Mouse (Mus musculus) kidney, adult 11 months (tissue): ENCODE measurements around the gene Armh3.

Source experiments
- DNase-seq: peaks from one replicate; pipeline ENCODE4 v3.0.0; 2022

The Armh3 gene

DNA sequence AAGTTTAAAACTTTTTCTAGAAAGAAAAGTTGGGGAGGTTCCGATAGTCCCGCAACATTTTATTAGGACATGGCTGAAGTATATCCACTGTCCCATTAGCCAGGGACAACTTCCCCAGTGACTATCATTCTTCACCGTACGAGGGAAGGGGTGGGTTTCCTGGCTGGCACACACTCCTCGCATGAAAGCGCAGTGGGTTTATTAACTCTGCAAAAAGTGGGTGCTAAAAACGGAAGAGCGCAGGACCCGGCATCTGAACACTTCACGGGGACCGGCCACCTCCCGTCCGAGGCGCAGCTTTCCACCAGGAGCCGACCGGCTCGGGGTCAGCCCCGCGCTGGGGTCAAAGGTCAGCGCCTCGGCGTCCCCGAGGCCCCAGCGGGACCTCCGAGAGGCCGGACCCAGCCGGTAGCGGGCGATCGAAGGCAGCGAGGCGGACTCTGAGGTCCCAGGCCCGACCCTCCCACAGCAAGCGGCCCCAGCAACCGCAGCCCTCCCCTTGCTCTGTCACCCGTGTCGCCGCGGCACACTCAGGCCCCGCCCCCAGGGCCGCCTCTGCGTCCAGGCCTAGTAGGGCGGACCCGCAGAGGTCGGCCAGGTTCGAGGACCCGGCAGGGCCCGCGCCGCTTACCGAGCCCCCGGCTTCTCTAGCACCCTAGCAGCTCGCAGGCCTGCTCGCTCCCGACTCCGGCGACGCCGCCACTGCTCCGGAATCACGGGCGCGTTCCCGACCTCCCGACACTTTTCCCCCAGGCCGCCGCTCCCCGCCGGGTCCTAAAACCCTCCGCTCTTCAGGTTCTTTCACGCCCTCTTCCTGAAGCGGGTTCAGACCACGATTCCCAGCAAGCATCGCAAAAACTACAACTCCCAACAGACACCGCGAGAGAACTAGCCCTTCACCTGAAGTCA, at the start of gene Armh3:
TSS of gene Armh3 (minus strand) at position 704 of the 909 bp plus-strand sequence.
- DNase-seq: peak; percentile 94

DNA sequence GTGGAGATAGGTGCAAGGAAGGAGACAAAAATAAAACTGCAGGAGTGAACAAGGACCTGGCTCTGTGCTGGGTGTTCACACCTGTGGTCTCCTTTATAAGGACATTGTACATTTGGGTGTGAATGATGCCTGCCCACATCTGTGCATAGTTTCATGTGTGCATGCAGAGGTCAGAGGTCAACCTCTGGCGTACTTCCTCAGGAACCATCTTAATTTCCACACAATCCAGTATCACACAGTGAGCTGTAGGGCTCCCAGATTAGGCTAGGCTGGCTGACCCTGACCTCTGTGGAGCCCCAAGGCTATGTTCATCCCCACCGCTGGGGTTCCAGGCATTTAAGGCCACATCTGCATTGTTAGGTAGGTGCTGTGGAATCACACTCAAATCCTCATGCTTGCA, 49.1 kb upstream of the Armh3 start:
- no peak for DNase-seq

DNA sequence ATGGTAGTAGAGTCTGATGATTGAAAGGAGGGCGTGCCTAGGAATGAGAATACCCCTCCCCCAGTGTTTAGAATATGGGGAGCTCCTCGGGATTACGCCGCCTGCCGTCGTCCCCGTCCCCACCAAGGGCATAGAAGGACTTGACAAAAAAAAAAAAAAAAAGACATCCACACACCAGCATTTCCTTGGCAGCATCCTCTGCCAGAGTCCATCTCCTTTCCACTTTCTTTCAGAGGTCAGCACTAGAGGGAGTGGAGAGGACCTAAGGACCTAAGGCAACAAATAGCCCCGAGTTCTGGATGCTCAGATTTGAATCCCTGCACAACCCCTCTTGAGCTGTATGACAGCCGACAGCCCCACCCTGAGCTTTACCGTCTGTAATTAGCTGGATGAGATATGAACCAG, 48.3 kb upstream of the Armh3 start:
- DNase-seq: no peak

DNA sequence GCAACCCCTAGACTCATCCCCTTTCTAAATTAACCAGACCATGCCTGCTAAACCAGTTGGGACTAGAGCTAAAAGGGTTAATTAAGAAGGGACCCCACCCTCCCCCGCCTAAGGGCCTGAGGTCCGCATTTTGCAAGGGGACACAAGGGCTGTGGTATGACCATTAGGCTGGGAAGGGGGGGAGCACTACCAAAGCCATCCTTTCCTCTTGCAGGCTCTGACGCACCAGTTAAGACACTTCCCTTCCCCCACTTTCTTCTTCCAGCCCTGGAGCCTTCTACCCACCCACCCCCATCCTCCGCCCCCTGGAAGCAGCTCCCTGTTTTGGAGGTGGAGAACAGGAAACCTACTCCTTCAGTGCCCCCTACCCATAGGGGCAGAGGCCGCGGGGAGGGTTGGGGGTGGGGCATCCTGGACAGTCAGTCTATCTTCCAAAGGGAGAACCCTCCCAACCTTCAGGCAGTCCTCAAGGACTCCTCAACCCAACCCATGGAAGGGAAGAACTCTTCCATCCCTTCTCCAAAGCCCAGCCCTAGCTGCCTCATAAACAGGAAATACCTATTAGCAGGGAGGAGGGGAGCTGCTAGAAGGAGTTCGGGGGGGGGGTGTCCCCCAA, 47.5 kb upstream of the Armh3 start:
- peak; percentile 69 for DNase-seq

DNA sequence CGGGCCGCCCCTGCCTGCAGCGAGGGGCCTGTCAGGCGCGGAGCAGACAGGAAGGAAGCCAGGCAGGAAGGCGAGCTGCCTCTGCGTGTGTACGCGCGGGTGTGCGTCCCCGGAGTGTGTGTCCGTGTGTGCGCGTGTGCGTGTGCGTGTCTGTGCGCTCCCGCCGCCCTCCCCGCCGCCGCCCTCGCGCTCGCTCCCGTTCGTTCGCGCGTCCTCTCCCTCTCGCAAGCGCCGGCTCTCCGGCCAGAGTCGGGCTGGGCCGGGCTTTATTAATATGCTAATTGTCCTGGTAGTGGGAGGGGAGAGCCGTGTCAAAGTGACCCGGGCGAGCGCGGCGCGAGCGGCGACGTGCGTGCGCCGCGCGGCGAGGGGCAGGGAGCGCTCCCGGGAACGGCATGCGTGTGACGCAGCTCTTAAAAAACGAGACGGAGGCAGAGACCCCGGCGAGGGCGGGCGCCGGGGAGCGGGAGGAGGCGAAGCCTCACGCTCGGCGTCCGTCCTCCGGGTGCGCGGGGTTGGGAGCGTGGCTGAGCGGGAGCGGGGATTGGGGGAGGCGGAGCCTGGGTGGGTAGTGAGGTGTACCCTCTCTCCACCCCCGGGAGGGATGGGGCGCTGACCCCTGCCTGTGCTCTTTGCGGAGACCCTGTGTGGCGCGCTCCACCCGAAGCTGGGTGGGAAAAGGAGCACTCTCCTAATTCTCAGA, 46.9 kb upstream of the Armh3 start, which contains the start of gene Ldb1:
TSS of gene Ldb1 (minus strand) at position 222 of the 703 bp plus-strand sequence.
- DNase-seq: peak; percentile 90

DNA sequence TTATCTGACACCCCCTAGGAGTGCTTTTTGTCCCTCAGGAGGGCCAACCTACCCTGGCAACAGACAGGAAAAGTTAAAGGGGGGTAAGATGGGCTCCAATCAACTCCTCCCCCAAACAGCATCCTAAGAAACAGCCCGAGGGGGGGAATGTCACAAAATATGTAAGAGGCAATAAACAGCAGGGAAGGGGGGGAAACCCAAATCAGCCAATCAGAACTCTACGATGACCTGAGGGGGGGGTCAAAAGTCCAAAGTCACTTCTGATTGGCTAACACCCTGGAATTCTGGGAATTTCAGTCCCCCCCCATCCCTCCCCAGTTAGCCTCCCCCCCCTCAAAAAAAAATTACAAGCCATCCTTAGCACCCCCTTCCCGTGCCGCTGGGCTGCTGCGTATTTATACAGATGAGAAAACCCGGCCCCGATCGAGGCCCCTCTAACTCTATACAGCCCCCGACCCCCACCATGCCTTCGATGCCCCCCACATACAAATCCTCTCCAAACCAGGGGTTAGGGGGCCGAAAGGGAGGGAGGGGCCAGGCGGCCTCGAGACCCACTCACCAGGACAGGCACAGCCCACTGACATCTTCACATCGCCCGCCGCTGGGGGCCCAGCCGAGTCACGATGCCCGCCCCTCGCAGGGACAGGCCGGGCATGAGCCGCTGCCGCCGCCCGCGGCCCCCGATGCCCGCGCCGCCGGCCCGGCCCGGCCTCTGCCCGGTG, 46.1 kb upstream of the Armh3 start, which contains the start of gene Pprc1:
TSS of gene Pprc1 (plus strand) at position 616 of the 722 bp plus-strand sequence.
- DNase-seq: peak; percentile 55

DNA sequence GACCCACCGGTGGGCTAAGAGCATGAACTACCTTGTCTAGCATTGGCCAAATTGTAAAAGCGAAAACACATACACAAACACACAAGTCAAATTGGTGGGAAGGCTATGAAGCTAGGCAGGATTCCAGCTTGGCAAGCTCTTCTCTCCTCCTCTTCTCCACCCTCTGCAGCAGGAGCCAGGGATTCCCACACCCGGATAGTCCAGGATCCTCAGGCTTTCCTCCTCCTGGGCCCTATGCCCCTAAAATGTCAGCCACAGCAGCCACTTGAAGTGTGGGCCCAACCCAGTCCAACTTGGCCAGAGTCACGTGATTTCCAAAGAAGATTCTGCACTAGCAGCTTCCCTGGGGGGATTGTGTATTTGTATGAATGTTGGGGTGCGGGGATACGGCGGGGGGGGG, 45.1 kb upstream of the Armh3 start:
- peak; percentile 36 for DNase-seq

DNA sequence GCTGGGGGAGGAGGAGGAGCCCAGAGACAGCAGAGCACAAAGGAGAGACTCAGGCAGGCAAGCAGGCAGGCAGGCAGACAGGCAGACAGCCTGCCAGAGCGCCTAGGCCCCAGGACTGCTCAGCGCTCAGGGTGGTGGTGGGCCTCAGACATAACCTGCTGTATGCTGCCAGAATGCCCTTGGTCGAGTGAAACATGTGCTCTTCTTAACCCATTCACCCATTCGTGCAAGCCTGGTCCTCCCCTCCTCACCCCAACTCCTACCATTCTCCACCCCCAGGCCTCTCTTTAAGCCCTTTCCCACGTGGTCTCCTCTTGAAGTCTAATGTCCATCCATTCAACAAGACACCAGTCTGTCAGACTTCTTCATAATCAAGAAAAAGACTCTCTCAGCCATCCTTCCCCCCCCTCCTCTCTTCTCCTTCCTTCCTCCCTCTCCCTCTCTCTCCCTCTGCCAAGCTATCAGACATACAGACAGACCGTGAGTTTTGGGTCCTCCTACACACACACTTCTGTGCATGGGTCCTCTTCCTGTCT, 44.3 kb upstream of the Armh3 start:
- peak; percentile 62 for DNase-seq

DNA sequence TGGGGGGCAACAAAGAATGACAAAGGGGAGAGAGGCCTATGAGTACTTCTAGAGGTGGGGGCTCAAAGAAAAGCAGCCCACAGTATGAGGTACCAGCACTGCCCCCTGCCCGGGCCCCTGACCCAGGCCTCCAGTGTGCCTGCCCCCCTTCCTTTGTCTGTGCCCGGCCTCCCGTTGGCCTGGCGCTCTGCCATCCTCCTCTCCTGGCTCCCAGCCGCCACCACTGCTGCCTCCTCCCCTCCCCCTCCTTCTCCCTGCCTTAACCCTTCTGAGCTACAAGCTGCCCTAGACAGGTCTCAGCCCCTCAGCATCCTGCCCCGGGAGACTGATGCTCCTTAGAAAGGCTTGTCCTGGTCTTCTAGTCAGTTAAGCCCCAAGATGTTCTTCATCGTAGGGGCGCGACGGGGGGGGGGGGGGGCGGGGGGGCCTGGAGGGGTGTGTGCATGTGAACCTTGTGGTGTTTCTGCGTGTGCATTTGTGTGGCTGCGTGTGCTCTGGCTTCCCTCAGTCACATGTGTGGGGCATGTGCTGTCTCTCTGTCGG, 43.7 kb upstream of the Armh3 start:
- DNase-seq: peak; percentile 92

DNA sequence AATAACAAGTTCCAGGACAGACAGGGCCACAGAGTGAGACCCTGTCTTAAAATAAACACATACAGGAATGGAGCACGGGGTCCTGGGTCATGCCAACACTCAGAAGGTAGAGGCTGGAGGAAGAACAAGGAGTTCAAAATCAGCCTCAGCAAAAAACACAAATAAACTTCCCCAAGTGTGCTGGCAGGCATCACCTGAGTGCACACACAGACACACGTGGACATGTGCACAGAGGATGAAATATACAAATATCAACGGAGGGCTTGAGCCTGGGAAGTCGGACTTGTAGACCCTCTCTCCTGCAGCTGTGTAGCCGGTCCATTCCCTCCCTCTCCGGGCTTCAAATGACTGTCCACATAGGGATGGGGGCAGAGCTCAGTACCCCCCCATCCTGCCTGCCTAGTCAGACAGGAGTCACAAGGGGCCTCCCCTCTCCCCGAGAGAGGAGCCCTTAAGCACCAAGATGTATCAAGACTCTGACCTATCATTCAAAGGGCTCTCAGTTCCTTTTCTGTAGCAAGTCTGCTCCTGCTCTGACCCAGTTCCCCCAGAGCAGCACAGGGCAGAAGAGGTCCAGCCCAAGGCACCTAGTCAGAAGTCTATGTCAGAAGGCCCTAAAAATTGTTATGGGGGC, 43.1 kb upstream of the Armh3 start:
- DNase-seq: no peak

DNA sequence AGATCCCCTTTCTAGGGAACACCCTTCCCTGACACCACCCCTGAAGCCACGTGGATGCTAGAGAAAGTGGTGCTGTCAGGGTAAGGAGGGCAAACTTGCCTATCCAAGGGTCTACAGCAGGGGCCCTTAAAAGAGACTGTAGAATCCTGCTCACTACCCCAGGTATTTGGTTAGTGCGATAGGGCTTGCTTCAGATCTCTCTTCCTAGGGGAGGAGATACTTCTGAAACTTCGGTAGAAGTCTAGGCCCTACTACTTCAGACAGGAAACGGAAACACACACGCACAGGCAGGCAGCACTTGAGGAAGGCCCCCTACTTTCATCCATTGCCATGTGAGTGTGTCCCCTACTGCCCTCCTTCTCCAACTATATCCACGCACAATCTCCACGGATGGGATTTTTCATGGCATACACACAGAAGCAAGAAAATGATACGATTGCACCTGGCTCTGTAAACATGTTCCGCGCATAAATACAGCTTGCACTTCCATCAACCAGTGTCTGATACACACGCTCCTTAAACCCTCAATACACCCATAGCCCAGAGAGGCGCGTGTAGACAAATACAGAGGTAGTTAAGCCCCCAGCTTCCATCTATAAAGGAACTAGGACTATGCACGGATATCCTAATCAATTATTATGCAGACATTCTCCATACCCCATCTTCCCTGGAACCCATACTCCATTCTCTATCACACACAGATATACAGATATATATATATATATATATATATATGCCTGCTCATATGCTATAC, 42.0 kb upstream of the Armh3 start:
- no peak for DNase-seq

DNA sequence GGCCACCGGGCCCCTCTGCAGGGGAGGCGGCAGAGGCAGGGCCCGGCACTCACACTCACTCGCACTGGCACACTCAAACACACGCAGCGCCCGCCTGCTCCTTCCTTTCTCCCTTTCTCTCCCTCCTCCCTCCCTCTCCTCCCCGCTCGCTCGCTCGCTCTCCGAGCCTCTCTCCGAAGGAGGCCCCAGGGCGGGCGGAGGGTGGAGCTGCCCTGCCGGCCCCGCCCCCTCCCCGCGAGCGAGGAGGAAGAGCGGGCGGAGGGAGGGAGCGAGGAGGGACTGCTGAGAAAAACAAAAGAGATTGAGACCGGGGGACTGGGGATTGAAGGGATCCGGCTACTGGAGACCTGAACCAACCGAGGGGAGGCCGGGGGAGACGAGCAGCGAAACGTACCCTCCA, 41.2 kb upstream of the Armh3 start:
- DNase-seq: peak; percentile 82

DNA sequence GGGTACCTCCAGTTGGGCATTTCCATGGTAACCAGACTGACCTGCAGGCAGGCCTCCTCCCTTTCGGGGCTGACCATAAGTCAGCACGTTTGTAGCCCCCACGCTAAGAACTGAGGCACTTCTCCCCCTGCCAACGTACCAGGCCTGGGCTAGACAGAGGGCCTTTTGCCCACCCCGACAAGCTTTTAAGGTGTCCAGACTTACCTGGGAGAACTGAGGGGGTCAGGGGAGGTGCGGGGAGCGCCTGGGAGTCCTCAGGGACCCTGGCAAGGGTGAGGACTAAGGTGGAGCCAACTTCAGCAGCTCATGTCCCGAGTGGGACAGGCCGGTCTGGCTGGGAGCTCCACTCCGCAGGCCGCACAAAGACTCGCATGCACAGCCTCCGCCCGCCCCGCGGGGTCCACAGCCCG, 40.6 kb upstream of the Armh3 start:
- DNase-seq: peak; percentile 25

DNA sequence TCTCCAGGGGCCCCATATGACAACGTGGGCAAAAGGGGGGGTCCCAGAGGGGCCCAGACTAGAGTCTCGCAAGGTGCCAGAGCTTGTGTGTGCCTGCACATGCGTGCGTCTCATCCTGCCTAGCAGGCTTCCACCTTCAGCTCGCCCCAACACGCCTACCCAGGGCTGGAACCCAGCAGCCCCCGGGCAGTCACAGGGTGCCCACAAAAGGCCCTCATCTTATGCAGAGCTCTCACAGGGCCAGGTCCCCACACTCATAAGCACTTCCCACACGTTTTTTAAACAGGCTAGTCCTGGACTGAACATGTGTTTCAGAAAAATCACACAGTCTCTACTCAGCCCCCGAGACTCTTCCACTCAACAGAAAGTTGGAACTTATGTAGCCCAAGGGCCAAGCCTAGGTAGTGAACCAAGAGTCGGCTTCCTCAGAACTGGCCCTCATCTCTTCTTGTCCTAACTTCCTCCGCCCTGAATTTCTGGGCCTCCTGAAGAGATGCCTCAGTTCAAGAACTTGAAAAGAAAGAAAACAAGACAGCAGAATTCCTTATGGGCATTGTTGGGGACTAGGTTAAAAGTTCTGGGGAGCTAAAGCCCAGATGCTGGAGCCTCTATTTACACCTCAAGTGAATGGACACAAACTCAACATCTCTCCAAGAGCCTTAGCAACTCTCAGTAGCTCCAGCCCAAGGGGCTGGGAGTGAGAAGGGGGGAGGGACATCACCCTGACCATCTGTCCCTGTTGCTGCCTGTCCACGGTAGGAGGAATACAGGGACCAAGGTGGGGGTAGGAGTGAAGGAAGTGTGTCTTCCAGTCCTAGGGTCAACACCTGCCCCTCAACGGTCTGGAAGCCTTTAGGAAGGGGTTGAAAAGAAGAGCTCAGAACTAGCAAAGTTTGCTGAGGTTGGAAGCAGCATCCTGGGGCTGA, 39.9 kb upstream of the Armh3 start:
- DNase-seq: no peak

DNA sequence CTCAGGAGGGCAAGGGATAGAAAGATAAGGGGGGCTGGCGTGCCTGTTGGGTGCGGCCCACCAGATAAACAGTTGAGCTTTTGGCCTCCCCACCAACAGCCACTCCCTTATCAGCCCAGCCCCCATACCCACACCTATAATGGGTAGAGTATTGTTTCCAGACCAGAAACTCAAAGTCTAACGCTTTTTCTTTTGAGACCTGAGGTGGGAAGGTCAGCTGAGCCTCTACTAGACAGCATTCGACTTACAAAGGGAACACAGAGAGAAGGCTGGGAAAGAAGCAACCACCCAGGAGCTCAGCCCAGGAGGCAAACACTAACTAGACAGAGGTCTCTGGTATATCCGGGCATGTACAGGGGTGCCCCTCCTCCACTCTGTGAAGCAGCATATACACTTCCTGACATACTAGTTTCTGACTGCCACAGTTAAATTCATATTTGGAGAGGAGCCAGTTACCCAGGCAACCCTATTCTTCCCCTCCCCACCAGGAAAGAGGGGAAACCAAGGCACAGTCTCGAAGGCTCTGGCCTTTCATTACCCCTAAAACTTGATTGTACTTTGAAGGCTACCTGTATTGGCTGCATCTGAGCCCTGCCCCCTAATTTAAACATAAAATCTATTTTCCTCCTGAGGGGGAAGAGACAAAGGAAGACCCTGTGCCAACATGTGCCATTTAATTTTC, 39.1 kb upstream of the Armh3 start:
- no peak for DNase-seq

DNA sequence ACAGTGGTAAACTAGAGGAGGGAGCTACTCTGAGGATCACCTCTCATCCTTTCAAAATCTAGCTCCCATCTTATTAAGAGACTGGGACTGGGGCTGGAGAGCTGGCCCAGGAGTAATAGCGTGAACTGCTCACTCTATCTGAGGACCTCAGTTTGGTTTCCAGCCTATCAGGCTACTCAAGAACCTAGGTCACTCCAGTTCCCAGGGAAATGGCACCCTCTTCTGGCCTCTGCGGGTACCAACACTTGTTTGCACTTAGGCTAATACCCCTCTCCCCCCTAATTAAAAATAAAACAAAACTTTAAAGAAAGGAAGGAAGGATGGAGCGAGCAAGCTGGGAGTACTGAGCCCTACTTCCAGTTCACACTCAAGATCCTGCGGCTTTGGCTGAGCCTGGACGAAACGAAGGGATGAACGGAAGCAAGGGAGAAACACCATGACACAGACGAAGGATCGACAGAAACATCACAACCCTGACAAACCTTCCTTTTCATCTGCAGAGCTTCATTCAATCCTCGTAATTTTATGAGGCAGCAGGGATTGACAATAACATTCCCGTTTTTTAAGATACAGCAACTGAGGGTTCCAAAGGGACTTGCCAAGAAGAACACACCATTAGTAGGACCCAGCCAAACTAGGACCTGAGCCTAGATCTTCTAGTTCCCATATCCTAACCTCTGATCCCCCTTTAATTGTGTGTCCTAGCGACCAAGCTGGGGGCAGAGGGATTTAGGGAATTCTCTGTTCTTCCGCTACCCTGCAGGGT, 38.4 kb upstream of the Armh3 start:
- no peak for DNase-seq

DNA sequence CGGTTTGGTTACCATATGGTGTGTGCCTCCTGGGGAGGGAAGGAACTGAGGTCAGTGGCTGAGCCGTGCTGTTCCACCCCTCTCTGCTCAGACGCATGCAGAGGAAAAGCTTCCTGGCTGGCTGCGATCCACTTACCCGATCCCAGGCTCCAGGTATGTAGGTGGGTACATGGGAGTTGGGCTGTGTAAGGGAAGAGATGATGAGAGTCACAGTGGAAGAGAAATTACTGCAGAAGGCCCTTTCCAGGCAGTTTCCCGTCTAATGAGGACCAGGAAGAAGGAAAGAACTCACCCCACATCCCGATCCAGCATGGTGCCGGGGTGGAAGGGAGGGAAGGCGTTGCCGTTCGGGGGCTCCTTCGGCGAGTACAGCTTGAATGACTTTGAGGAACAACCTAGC, 37.7 kb upstream of the Armh3 start:
- DNase-seq: no peak

DNA sequence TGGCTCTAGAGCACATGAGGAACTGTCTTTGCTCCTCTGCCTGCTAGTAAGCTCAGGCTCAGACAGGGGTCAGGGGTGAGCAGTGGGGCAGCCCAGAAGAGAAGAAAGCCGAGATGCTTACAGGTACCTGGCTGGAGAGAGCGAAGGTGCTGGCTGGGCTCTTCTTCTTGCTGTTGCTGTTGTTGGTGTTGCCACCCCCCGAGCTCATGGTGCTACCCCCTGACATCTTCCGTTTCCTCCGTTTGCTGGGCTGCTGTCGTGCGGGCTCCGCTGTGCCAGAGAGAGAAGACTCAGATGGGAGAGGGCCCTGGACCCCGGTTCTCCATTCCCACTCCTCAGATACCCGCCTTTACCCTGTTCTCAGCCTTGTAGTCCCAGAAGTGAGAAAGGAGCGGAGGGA, 35.6 kb upstream of the Armh3 start:
- DNase-seq: no peak
